Mouse (Mus musculus): Measurements from ENCODE around the gene Kcnip2.
A peak's percentile ranks its signal among the peaks of the same experiment; 100 is the strongest.

Gene Kcnip2

GRCm38 (mm10) chr19:45815831-45816405 lies at the start of gene Kcnip2:
Gene Kcnip2, minus strand, starts transcription at chr19:45816061.
- DNase-seq: peak; percentile 65

- DNase-seq: no peak
Observed at GRCm38 (mm10) chr19:45855284-45855920, 39.5 kb upstream of the Kcnip2 start.

GRCm38 (mm10) chr19:45854521-45854920 lies 38.7 kb upstream of the Kcnip2 start:
- DNase-seq: no peak

GRCm38 (mm10) chr19:45847733-45848093 lies 31.9 kb upstream of the Kcnip2 start:
- no peak for DNase-seq

- no peak for DNase-seq
Observed at GRCm38 (mm10) chr19:45847016-45847732, 31.3 kb upstream of the Kcnip2 start.

- DNase-seq: no peak
Observed at GRCm38 (mm10) chr19:45844209-45844608, 28.3 kb upstream of the Kcnip2 start.

- no peak for DNase-seq
Observed at GRCm38 (mm10) chr19:45843424-45843823, 27.6 kb upstream of the Kcnip2 start.

- no peak for DNase-seq
Observed at GRCm38 (mm10) chr19:45837050-45837994, 21.5 kb upstream of the Kcnip2 start.

GRCm38 (mm10) chr19:45835490-45835889 lies 19.6 kb upstream of the Kcnip2 start:
- no peak for DNase-seq

GRCm38 (mm10) chr19:45833665-45834064 lies 17.8 kb upstream of the Kcnip2 start:
- DNase-seq: no peak

- DNase-seq: no peak
Observed at GRCm38 (mm10) chr19:45830679-45831078, 14.8 kb upstream of the Kcnip2 start.

- DNase-seq: no peak
Observed at GRCm38 (mm10) chr19:45827736-45828135, 11.9 kb upstream of the Kcnip2 start.

- DNase-seq: no peak
Observed at GRCm38 (mm10) chr19:45827125-45827524, 11.3 kb upstream of the Kcnip2 start.

GRCm38 (mm10) chr19:45826146-45826545 lies 10.3 kb upstream of the Kcnip2 start:
- DNase-seq: no peak

GRCm38 (mm10) chr19:45821832-45822231 lies 6.0 kb upstream of the Kcnip2 start:
- no peak for DNase-seq

GRCm38 (mm10) chr19:45817816-45818490 lies 2.1 kb upstream of the Kcnip2 start:
- DNase-seq: no peak

GRCm38 (mm10) chr19:45816727-45817126 lies 866 bp upstream of the Kcnip2 start:
- peak; percentile 73 for DNase-seq

GRCm38 (mm10) chr19:45815170-45815569 lies 691 bp downstream of the Kcnip2 start:
- no peak for DNase-seq

- peak; percentile 38 for DNase-seq
Observed at GRCm38 (mm10) chr19:45813801-45814200, 2.1 kb downstream of the Kcnip2 start.

GRCm38 (mm10) chr19:45813263-45813662 lies 2.6 kb downstream of the Kcnip2 start:
- peak; percentile 89 for DNase-seq

- no peak for DNase-seq
Observed at GRCm38 (mm10) chr19:45812673-45813252, 3.1 kb downstream of the Kcnip2 start.

- DNase-seq: peak; percentile 70
Observed at GRCm38 (mm10) chr19:45812115-45812514, 3.7 kb downstream of the Kcnip2 start.

Measured in kidney, postnatal 14 days (tissue).